Mouse (Mus musculus) MEL (cell line): ENCODE measurements around the gene Slc5a1. TPM values are rescaled to one million over a fixed set of nuclear protein-coding genes. Genes with fewer than 3 reads are reported as not detected.

Experiments
- DNase-seq: peaks from one replicate; pipeline ENCODE4 v3.0.0; 2011; ENCODE audit warnings: low read depth, low spot score
- H3K27ac ChIP-seq: 2 replicates; pipeline ENCODE4 v1.5.1; 2012; ENCODE audit warnings: low read depth, mild to moderate bottlenecking, control low read depth, low read length, moderate library complexity; ENCODE audit not compliant: control insufficient read depth
- H3K27me3 ChIP-seq, 2 experiments: fragments of 150-350 bp in 1 of 2; sonication (generic) in 1 of 2; 2 replicates each; pipeline ENCODE4 v1.6.1; 2012; ENCODE audit warnings: low read length in 2 of 2, mild to moderate bottlenecking in 2 of 2, improper control_type of control experiment in 1 of 2, moderate library complexity in 1 of 2; ENCODE audit not compliant: insufficient read depth in 2 of 2, control insufficient read depth in 1 of 2
- H3K36me3 ChIP-seq, 2 experiments: 2 replicates each; pipeline ENCODE4 v1.6.1; 2012 to 2014; ENCODE audit warnings: low read length in 2 of 2, improper control_type of control experiment in 1 of 2, inconsistent platforms in 1 of 2, mild to moderate bottlenecking in 1 of 2; ENCODE audit not compliant: insufficient read depth in 2 of 2, control insufficient read depth in 1 of 2
- H3K4me1 ChIP-seq, 2 experiments: fragments of 150-350 bp in 1 of 2; sonication (generic) in 1 of 2; 2 replicates each; pipeline ENCODE4 v1.6.1; 2012; ENCODE audit warnings: low read length in 2 of 2, improper control_type of control experiment in 1 of 2, mild to moderate bottlenecking in 1 of 2; ENCODE audit not compliant: insufficient read depth in 2 of 2, control insufficient read depth in 1 of 2
- H3K4me3 ChIP-seq, 2 experiments: fragments of 150-350 bp in 1 of 2; sonication (generic) in 1 of 2; 2 replicates each; pipeline ENCODE4 v1.5.1; 2012; ENCODE audit warnings: low read depth in 2 of 2, low read length in 2 of 2, mild to moderate bottlenecking in 2 of 2, moderate library complexity in 2 of 2, control low read depth in 1 of 2, improper control_type of control experiment in 1 of 2; ENCODE audit not compliant: control insufficient read depth in 1 of 2, insufficient read depth in 1 of 2
- H3K79me2 ChIP-seq: 2 replicates; pipeline ENCODE4 v1.6.1; 2012; ENCODE audit warnings: mild to moderate bottlenecking, low read length, moderate library complexity; ENCODE audit not compliant: control insufficient read depth, poor library complexity, insufficient read depth
- H3K9ac ChIP-seq: 2 replicates; pipeline ENCODE4 v1.6.1; 2012; ENCODE audit warnings: low read depth, mild to moderate bottlenecking, control low read depth, low read length, moderate library complexity; ENCODE audit not compliant: control insufficient read depth, poor library complexity, severe bottlenecking
- H3K9me3 ChIP-seq: fragments of 150-350 bp; sonication (generic); replicated peaks from 2 replicates; pipeline ENCODE4 v1.6.1; 2012; ENCODE audit warnings: mild to moderate bottlenecking, low read length, improper control_type of control experiment, moderate library complexity; ENCODE audit not compliant: insufficient read depth
- CTCF ChIP-seq, 3 experiments: IDR thresholded peaks in 2 of 3; conservative IDR thresholded peaks in 1 of 3; 2 replicates each; pipeline ENCODE4 v1.5.1; 2011 to 2012; ENCODE audit warnings: low read length in 3 of 3, low read depth in 2 of 3, mild to moderate bottlenecking in 2 of 3, improper control_type of control experiment in 1 of 3, inconsistent platforms in 1 of 3, mixed read lengths in 1 of 3, moderate library complexity in 1 of 3; ENCODE audit not compliant: control insufficient read depth in 1 of 3, insufficient read depth in 1 of 3, poor library complexity in 1 of 3, severe bottlenecking in 1 of 3
- ELF1 ChIP-seq: IDR thresholded peaks from 2 replicates; pipeline ENCODE4 v1.6.1; 2014; ENCODE audit warnings: low read depth, mild to moderate bottlenecking, inconsistent platforms, low read length, improper control_type of control experiment, moderate library complexity
- EP300 ChIP-seq, 2 experiments: IDR thresholded peaks; 2 replicates each; pipeline ENCODE4 v1.6.1; 2011; ENCODE audit warnings: improper control_type of control experiment in 2 of 2, low read length in 2 of 2, low read depth in 1 of 2, mild to moderate bottlenecking in 1 of 2
- GATA1 ChIP-seq: IDR thresholded peaks from 2 replicates; pipeline ENCODE4 v1.6.1; 2011; ENCODE audit warnings: low read depth, low read length, improper control_type of control experiment
- HCFC1 ChIP-seq: IDR thresholded peaks from 2 replicates; pipeline ENCODE4 v1.6.1; 2012; ENCODE audit warnings: low read depth, mild to moderate bottlenecking, inconsistent platforms, low read length, improper control_type of control experiment, moderate library complexity
- MAX ChIP-seq: IDR thresholded peaks from 2 replicates; pipeline ENCODE4 v1.6.1; 2011; ENCODE audit warnings: low read length, improper control_type of control experiment
- MEF2A ChIP-seq: IDR thresholded peaks from 2 replicates; pipeline ENCODE4 v1.6.1; 2014; ENCODE audit warnings: low read depth, mild to moderate bottlenecking, inconsistent platforms, low read length, improper control_type of control experiment; ENCODE audit not compliant: poor library complexity, insufficient replicate concordance, severe bottlenecking; ENCODE audit errors: extremely low read depth
- MXI1 ChIP-seq: IDR thresholded peaks from 2 replicates; pipeline ENCODE4 v1.6.1; 2011; ENCODE audit warnings: mild to moderate bottlenecking, low read depth, low read length, improper control_type of control experiment
- NELFE ChIP-seq: IDR thresholded peaks from 2 replicates; pipeline ENCODE4 v1.6.1; 2011; ENCODE audit warnings: low read depth, low read length, improper control_type of control experiment
- NRF1 ChIP-seq: IDR thresholded peaks from 2 replicates; pipeline ENCODE4 v1.6.1; 2014; ENCODE audit warnings: low read depth, mild to moderate bottlenecking, inconsistent platforms, low read length, improper control_type of control experiment, moderate library complexity; ENCODE audit not compliant: poor library complexity, insufficient read depth, severe bottlenecking
- POLR2A ChIP-seq, 2 experiments: IDR thresholded peaks; 2 replicates each; pipeline ENCODE4 v1.6.1; 2011 to 2012; ENCODE audit warnings: low read length in 2 of 2, mild to moderate bottlenecking in 2 of 2, control low read depth in 1 of 2, improper control_type of control experiment in 1 of 2, low read depth in 1 of 2, moderate library complexity in 1 of 2; ENCODE audit not compliant: control insufficient read depth in 1 of 2, insufficient read depth in 1 of 2, poor library complexity in 1 of 2
- POLR2AphosphoS2 ChIP-seq: IDR thresholded peaks from 2 replicates; pipeline ENCODE4 v1.6.1; 2011; ENCODE audit warnings: low read length, improper control_type of control experiment
- RAD21 ChIP-seq: IDR thresholded peaks from 2 replicates; pipeline ENCODE4 v1.6.1; 2011; ENCODE audit warnings: mild to moderate bottlenecking, low read depth, low read length, improper control_type of control experiment
- SMC3 ChIP-seq: IDR thresholded peaks from 2 replicates; pipeline ENCODE4 v1.6.1; 2011; ENCODE audit warnings: low read depth, low read length, improper control_type of control experiment
- TAL1 ChIP-seq: IDR thresholded peaks from 2 replicates; pipeline ENCODE4 v1.6.1; 2012; ENCODE audit warnings: mild to moderate bottlenecking, inconsistent platforms, low read length, moderate library complexity, mixed read lengths
- TBP ChIP-seq: IDR thresholded peaks from 2 replicates; pipeline ENCODE4 v1.8.0; 2011; ENCODE audit warnings: low read depth, low read length, improper control_type of control experiment
- TCF12 ChIP-seq: IDR thresholded peaks from 2 replicates; pipeline ENCODE4 v1.6.1; 2014; ENCODE audit warnings: low read depth, mild to moderate bottlenecking, inconsistent platforms, low read length, improper control_type of control experiment, moderate library complexity
- USF1 ChIP-seq: IDR thresholded peaks from 2 replicates; pipeline ENCODE4 v1.6.1; 2014; ENCODE audit warnings: low read depth, mild to moderate bottlenecking, inconsistent platforms, low read length, improper control_type of control experiment, moderate library complexity
- ZC3H11A ChIP-seq: IDR thresholded peaks from 2 replicates; pipeline ENCODE4 v1.6.1; 2012; ENCODE audit warnings: low read depth, mild to moderate bottlenecking, inconsistent platforms, low read length, improper control_type of control experiment
- ZNF384 ChIP-seq: IDR thresholded peaks from 2 replicates; pipeline ENCODE4 v1.6.1; 2012; ENCODE audit warnings: low read depth, mild to moderate bottlenecking, inconsistent platforms, low read length, improper control_type of control experiment
- polyA plus RNA-seq, 2 experiments: library from polyadenylated mRNA; stranded (reverse) in 1 of 2; unstranded in 1 of 2; fragments of >175 nt in 1 of 2; fragments of >200 nt in 1 of 2; gene quantifications; 2 replicates each; pipeline versions ENCODE4 v1.2.1 to v1.2.4; 2012; ENCODE audit warnings: low replicate concordance in 2 of 2, low read depth in 1 of 2; ENCODE audit not compliant: insufficient read length in 2 of 2, insufficient read depth in 1 of 2, missing spikeins in 1 of 2
- total RNA-seq: library from RNA; depleted of rRNA; stranded (reverse); fragments of 300-350 nt; gene quantifications from 2 replicates; pipeline ENCODE4 v1.2.3, GENCODE M21; 2012

Slc5a1 gene
- total and polyA plus RNA-seq, 3 experiments, result not detected

GRCm38 (mm10) chr5:33105660-33106059, 1.6 kb downstream of the Slc5a1 start:
- no peak overlapping the region for H3K4me3 ChIP-seq
- TF ChIP-seq ZC3H11A (no peak), HCFC1 (no peak), CTCF (IDR thresholded peaks at IDR 0.05 in 2 of 3, conservative IDR thresholded peaks at IDR 0.05 in 1 of 3; ENCODE audit: control insufficient read depth in 1 of 3, insufficient read depth in 1 of 3, low read depth in 2 of 3, low read length in 3 of 3, poor library complexity in 1 of 3, severe bottlenecking in 1 of 3) (no peak), SMC3 (no peak), NELFE (no peak), TCF12 (no peak), EP300 (IDR thresholded peaks at IDR 0.05; ENCODE audit: low read depth in 1 of 2, low read length in 2 of 2) (no peak), MEF2A (no peak), TBP (no peak), MAX (no peak), GATA1 (no peak), ZNF384 (no peak), POLR2AphosphoS2 (no peak), ELF1 (no peak), POLR2A (IDR thresholded peaks at IDR 0.05; ENCODE audit: control insufficient read depth in 1 of 2, insufficient read depth in 1 of 2, low read depth in 1 of 2, low read length in 2 of 2, poor library complexity in 1 of 2) (no peak), NRF1 (no peak), USF1 (no peak)
- TF ChIP-seq, all 39 proteins: peak for 0
- Histone ChIP-seq H3K36me3 (no peaks in the 10 kb centered on the region), H3K79me2 (no peaks in the 10 kb centered on the region), H3K27ac (no peak overlapping the region), H3K4me1 (no peaks in the 10 kb centered on the region), H3K27me3 (peaks cover 9 to 23% of the 10 kb centered on the region in 2 experiments), H3K9me3 (no peaks in the 10 kb centered on the region), H3K9ac (no peak overlapping the region)
- DNase-seq, result no peak

DNA sequence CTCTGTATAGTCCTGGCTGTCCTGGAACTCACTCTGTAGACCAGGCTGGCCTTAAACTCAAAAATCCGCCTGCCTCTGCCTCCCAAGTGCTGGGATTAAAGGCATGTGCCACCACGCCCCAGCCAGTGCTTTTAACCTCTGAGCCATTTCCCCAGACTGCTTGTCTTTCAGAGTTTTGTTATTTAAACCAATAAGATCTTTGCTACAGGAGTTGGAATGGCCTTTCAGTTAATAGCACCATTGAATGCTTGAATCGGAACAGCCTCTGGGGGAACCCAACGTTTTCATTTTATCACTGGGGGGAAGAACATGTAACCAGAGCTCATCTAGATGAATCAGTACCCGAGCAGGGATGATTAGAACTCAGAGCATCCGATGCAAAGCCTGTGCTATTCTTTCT, 3.0 kb downstream of the Slc5a1 start:
- H3K4me3 ChIP-seq, result no peak overlapping the region
- no peaks in the 10 kb centered on the region for H3K9me3 ChIP-seq
- no peak for TF ChIP-seq EP300 (IDR thresholded peaks at IDR 0.05; ENCODE audit: low read depth in 1 of 2, low read length in 2 of 2)
- no peak for TF ChIP-seq TAL1
- no peak for TF ChIP-seq NRF1
- TF ChIP-seq RAD21, result no peak
- no peak for TF ChIP-seq MXI1
- no peak for TF ChIP-seq CTCF (IDR thresholded peaks at IDR 0.05 in 2 of 3, conservative IDR thresholded peaks at IDR 0.05 in 1 of 3; ENCODE audit: control insufficient read depth in 1 of 3, insufficient read depth in 1 of 3, low read depth in 2 of 3, low read length in 3 of 3, poor library complexity in 1 of 3, severe bottlenecking in 1 of 3)
- no peak for TF ChIP-seq ZC3H11A
- no peak for TF ChIP-seq POLR2A (IDR thresholded peaks at IDR 0.05; ENCODE audit: control insufficient read depth in 1 of 2, insufficient read depth in 1 of 2, low read depth in 1 of 2, low read length in 2 of 2, poor library complexity in 1 of 2)
- TF ChIP-seq, all 39 proteins: peak for 0
- no peak for DNase-seq
- no peak overlapping the region for H3K9ac ChIP-seq
- H3K27me3 ChIP-seq, result peaks cover 16 to 17% of the 10 kb centered on the region in 2 experiments
- no peaks in the 10 kb centered on the region for H3K79me2 ChIP-seq
- H3K4me1 ChIP-seq, result no peaks in the 10 kb centered on the region
- H3K36me3 ChIP-seq, result no peaks in the 10 kb centered on the region
- no peak overlapping the region for H3K27ac ChIP-seq
